Mouse (Mus musculus) heart, embryonic 13.5 days (tissue): ENCODE data around the gene Tnpo1. TPM values are rescaled to one million over a fixed set of nuclear protein-coding genes. Genes with fewer than 3 reads are reported as not detected.

Experiments
- ATAC-seq: fragments of 200-750 bp; cut with Nextera tagmentation; 2 replicates; pipeline ENCODE4 v1.8.0; 2017; ENCODE audit warnings: moderate TSS enrichment; ENCODE audit not compliant: insufficient number of reproducible peaks, low FRiP score, low TSS enrichment; ENCODE audit errors: extremely low read depth
- H3K27ac ChIP-seq: fragments of 300-500 bp; sonication (generic); replicated peaks from 2 replicates; pipeline ENCODE4 v1.5.1; 2015; ENCODE audit warnings: moderate library complexity, mild to moderate bottlenecking, inconsistent platforms
- H3K27me3 ChIP-seq: fragments of 300-500 bp; sonication (generic); replicated peaks from 2 replicates; pipeline ENCODE4 v1.6.1; 2015; ENCODE audit warnings: mild to moderate bottlenecking, inconsistent platforms
- H3K36me3 ChIP-seq: fragments of 300-500 bp; sonication (generic); 2 replicates; pipeline ENCODE4 v1.6.1; 2015; ENCODE audit warnings: mild to moderate bottlenecking, inconsistent platforms
- H3K4me1 ChIP-seq: fragments of 300-500 bp; sonication (generic); 2 replicates; pipeline ENCODE4 v1.6.1; 2015; ENCODE audit warnings: inconsistent platforms
- H3K4me2 ChIP-seq: fragments of 300-500 bp; sonication (generic); 2 replicates; pipeline ENCODE4 v1.6.1; 2015; ENCODE audit warnings: inconsistent platforms, mild to moderate bottlenecking, moderate library complexity
- H3K4me3 ChIP-seq: fragments of 300-500 bp; sonication (generic); 2 replicates; pipeline ENCODE4 v1.5.1; 2015; ENCODE audit warnings: moderate library complexity, mild to moderate bottlenecking, inconsistent platforms
- H3K9ac ChIP-seq: fragments of 300-500 bp; sonication (generic); 2 replicates; pipeline ENCODE4 v1.6.1; 2015; ENCODE audit warnings: inconsistent platforms, mild to moderate bottlenecking, moderate library complexity
- H3K9me3 ChIP-seq: fragments of 300-500 bp; sonication (generic); 2 replicates; pipeline ENCODE4 v1.6.1; 2016; ENCODE audit warnings: inconsistent platforms
- WGBS: fragments of 180-500 bp; shearing (Covaris S2); methylation state at CpG from one replicate; pipeline ENCODE4 v1.1.7; 2015; ENCODE audit warnings: mixed read lengths; 5-methylcytosine and 5-hydroxymethylcytosine counted together
- polyA plus RNA-seq: library from polyadenylated mRNA; unstranded; fragments of >200 nt; fragmentation: Nextera tagmentation; extraction: Ambion mirVana; gene quantifications from 2 replicates; pipeline ENCODE4 v1.2.1, GENCODE M21; 2015

Tnpo1 gene
- polyA plus RNA-seq = 36.9 and 39.6 TPM in 2 replicates

GRCm38 (mm10) chr13:98926213-98926957 is at the start of gene Tnpo1:
TSS of gene Tnpo1 (minus strand) at chr13:98926384.
- Histone ChIP-seq H3K36me3 (peaks cover 16% of the 10 kb centered on the region), H3K9ac (peak within 1 kb of the TSS; percentile 100), H3K4me1 (peaks cover 28% of the 10 kb centered on the region), H3K4me3 (peak within 1 kb of the TSS; percentile 88), H3K27ac (peak within 1 kb of the TSS; percentile 96), H3K9me3 (no peaks in the 10 kb centered on the region), H3K4me2 (peak within 1 kb of the TSS; percentile 87), H3K27me3 (no peaks in the 10 kb centered on the region)
- under 1% methylated on average over 59 of the region's 75 CpGs for WGBS
- ATAC-seq = peak; percentile 86

- H3K9ac ChIP-seq = no peak overlapping the region
- no peaks in the 10 kb centered on the region for H3K27me3 ChIP-seq
- H3K4me1 ChIP-seq = peaks cover 23% of the 10 kb centered on the region
- no peak overlapping the region for H3K4me3 ChIP-seq
- no peak for ATAC-seq
- no peaks in the 10 kb centered on the region for H3K36me3 ChIP-seq
- 68% methylated on average over 3 of the region's 3 CpGs for WGBS
- 0 out of 2 replicates have a peak, but pooled peaks cover 5% of the 10 kb centered on the region for H3K9me3 ChIP-seq
- no peak overlapping the region for H3K4me2 ChIP-seq
- H3K27ac ChIP-seq = no peak overlapping the region
Measured at GRCm38 (mm10) chr13:98972090-98972489, 45.9 kb upstream of the Tnpo1 start.

GRCm38 (mm10) chr13:98971641-98972040 is 45.5 kb upstream of the Tnpo1 start:
- Histone ChIP-seq H3K9me3 (0 out of 2 replicates have a peak, but pooled peaks cover 5% of the 10 kb centered on the region), H3K36me3 (no peaks in the 10 kb centered on the region), H3K27ac (no peak overlapping the region), H3K9ac (no peak overlapping the region), H3K4me3 (no peak overlapping the region), H3K4me2 (no peak overlapping the region), H3K4me1 (peaks cover 23% of the 10 kb centered on the region), H3K27me3 (no peaks in the 10 kb centered on the region)
- no peak for ATAC-seq
- 56% methylated on average over 5 of the region's 5 CpGs for WGBS

- H3K9me3 ChIP-seq = no peaks in the 10 kb centered on the region
- peak overlapping the region; percentile 20; the same call in 1 of the 2 replicates for H3K4me2 ChIP-seq
- peaks cover 23% of the 10 kb centered on the region for H3K4me1 ChIP-seq
- no peak for ATAC-seq
- H3K4me3 ChIP-seq = no peak overlapping the region
- H3K27me3 ChIP-seq = no peaks in the 10 kb centered on the region
- peak overlapping the region; percentile 46 for H3K27ac ChIP-seq
- H3K9ac ChIP-seq = no peak overlapping the region
- 54% methylated on average over 4 of the region's 4 CpGs for WGBS
- no peaks in the 10 kb centered on the region for H3K36me3 ChIP-seq
Measured at GRCm38 (mm10) chr13:98968517-98968916, 42.3 kb upstream of the Tnpo1 start.

- H3K27ac ChIP-seq = peak overlapping the region; percentile 46
- no peaks in the 10 kb centered on the region for H3K36me3 ChIP-seq
- ATAC-seq = no peak
- H3K9ac ChIP-seq = no peak overlapping the region
- H3K9me3 ChIP-seq = no peaks in the 10 kb centered on the region
- peaks cover 23% of the 10 kb centered on the region for H3K4me1 ChIP-seq
- H3K27me3 ChIP-seq = no peaks in the 10 kb centered on the region
- WGBS = 65% methylated on average over 6 of the region's 6 CpGs
- H3K4me3 ChIP-seq = no peak overlapping the region
- H3K4me2 ChIP-seq = peak overlapping the region; percentile 20; the same call in 1 of the 2 replicates
Measured at GRCm38 (mm10) chr13:98967942-98968341, 41.8 kb upstream of the Tnpo1 start.

GRCm38 (mm10) chr13:98966583-98966982 is 40.4 kb upstream of the Tnpo1 start:
- WGBS = 78% methylated on average over 5 of the region's 5 CpGs
- Histone ChIP-seq H3K4me2 (no peak overlapping the region), H3K9me3 (no peaks in the 10 kb centered on the region), H3K4me3 (no peak overlapping the region), H3K36me3 (no peaks in the 10 kb centered on the region), H3K9ac (no peak overlapping the region), H3K27ac (no peak overlapping the region), H3K4me1 (peaks cover 18% of the 10 kb centered on the region), H3K27me3 (no peaks in the 10 kb centered on the region)
- no peak for ATAC-seq

- Histone ChIP-seq H3K9ac (no peak overlapping the region), H3K4me2 (no peak overlapping the region), H3K27me3 (no peaks in the 10 kb centered on the region), H3K4me3 (no peak overlapping the region), H3K36me3 (no peaks in the 10 kb centered on the region), H3K27ac (no peak overlapping the region), H3K9me3 (no peaks in the 10 kb centered on the region), H3K4me1 (peaks cover 8% of the 10 kb centered on the region; the same call in 1 of the 2 replicates)
- 79% methylated on average over 1 of the region's 1 CpGs for WGBS
- no peak for ATAC-seq
Measured at GRCm38 (mm10) chr13:98963612-98964011, 37.4 kb upstream of the Tnpo1 start.

- no peak for ATAC-seq
- 53% methylated on average over 2 of the region's 2 CpGs for WGBS
- Histone ChIP-seq H3K4me2 (no peak overlapping the region), H3K9me3 (no peaks in the 10 kb centered on the region), H3K9ac (no peak overlapping the region), H3K4me1 (peaks cover 12% of the 10 kb centered on the region), H3K27me3 (no peaks in the 10 kb centered on the region), H3K36me3 (no peaks in the 10 kb centered on the region), H3K4me3 (no peak overlapping the region), H3K27ac (no peak overlapping the region)
Measured at GRCm38 (mm10) chr13:98958177-98958576, 32.0 kb upstream of the Tnpo1 start.

- H3K9me3 ChIP-seq = no peaks in the 10 kb centered on the region
- no peak overlapping the region for H3K4me3 ChIP-seq
- H3K27ac ChIP-seq = no peak overlapping the region
- H3K9ac ChIP-seq = no peak overlapping the region
- no peaks in the 10 kb centered on the region for H3K36me3 ChIP-seq
- ATAC-seq = no peak
- 74% methylated on average over 2 of the region's 2 CpGs for WGBS
- H3K27me3 ChIP-seq = no peaks in the 10 kb centered on the region
- H3K4me1 ChIP-seq = peaks cover 12% of the 10 kb centered on the region
- no peak overlapping the region for H3K4me2 ChIP-seq
Measured at GRCm38 (mm10) chr13:98956209-98956608, 30.0 kb upstream of the Tnpo1 start.

- no peak overlapping the region for H3K4me2 ChIP-seq
- H3K27me3 ChIP-seq = no peaks in the 10 kb centered on the region
- H3K36me3 ChIP-seq = no peaks in the 10 kb centered on the region
- H3K27ac ChIP-seq = no peak overlapping the region
- H3K4me1 ChIP-seq = peaks cover 12% of the 10 kb centered on the region
- no peak overlapping the region for H3K4me3 ChIP-seq
- no peak for ATAC-seq
- WGBS = 57% methylated on average over 6 of the region's 6 CpGs
- 0 out of 2 replicates have a peak overlapping the region, but pooled peaks have one; percentile 5 for H3K9ac ChIP-seq
- no peaks in the 10 kb centered on the region for H3K9me3 ChIP-seq
Measured at GRCm38 (mm10) chr13:98955676-98956075, 29.5 kb upstream of the Tnpo1 start.

- no peak overlapping the region for H3K4me2 ChIP-seq
- H3K36me3 ChIP-seq = no peaks in the 10 kb centered on the region
- H3K9ac ChIP-seq = 0 out of 2 replicates have a peak overlapping the region, but pooled peaks have one; percentile 5
- no peak overlapping the region for H3K27ac ChIP-seq
- no peak overlapping the region for H3K4me3 ChIP-seq
- no peaks in the 10 kb centered on the region for H3K9me3 ChIP-seq
- WGBS = 33% methylated on average over 5 of the region's 5 CpGs
- ATAC-seq = no peak
- no peaks in the 10 kb centered on the region for H3K27me3 ChIP-seq
- peaks cover 12% of the 10 kb centered on the region for H3K4me1 ChIP-seq
Measured at GRCm38 (mm10) chr13:98955226-98955625, 29.0 kb upstream of the Tnpo1 start.

- Histone ChIP-seq H3K4me2 (no peak overlapping the region), H3K4me3 (no peak overlapping the region), H3K9ac (no peak overlapping the region), H3K9me3 (no peaks in the 10 kb centered on the region), H3K27ac (no peak overlapping the region), H3K27me3 (no peaks in the 10 kb centered on the region), H3K4me1 (peaks cover 12% of the 10 kb centered on the region), H3K36me3 (no peaks in the 10 kb centered on the region)
- WGBS = 72% methylated on average over 5 of the region's 5 CpGs
- no peak for ATAC-seq
Measured at GRCm38 (mm10) chr13:98953830-98954229, 27.6 kb upstream of the Tnpo1 start.
